In the genomic region with DNA sequence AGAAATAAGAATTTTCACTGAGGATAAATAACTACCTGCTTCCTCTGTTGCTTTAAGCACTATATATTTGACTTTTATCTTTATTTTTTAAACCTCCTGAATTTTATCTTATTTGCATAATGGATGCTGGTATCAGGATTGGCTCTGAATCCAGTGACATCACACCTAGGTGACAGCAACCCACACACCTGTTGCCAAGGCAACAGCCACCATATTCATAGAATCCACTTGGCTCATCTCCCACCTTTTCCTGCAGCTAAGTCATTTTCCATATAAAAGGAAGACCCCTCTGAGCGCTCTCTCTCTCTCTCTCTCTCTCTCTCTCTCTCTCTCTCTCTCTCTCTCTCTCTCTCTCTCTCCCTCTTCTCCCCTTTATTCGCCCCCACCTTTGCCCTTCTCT, we compare ENCODE assay signal across 23 mouse cellular contexts. TPM values are rescaled to one million over a fixed set of nuclear protein-coding genes. Genes with fewer than 3 reads are reported as not detected.
A peak's percentile ranks its signal among the peaks of the same experiment; 100 is the strongest.
DNase-seq lines count a peak whose midpoint lies in the region; ATAC-seq and TF ChIP-seq lines count a peak whose summit lies in the region.
"Had no signal": no experiment of that assay in that cellular context is flagged by ENCODE, and none has a peak within 500 bp of the region (broad histone marks: within the 10 kb centered on the region; RNA-seq: fewer than 3 reads in every experiment).

No protein-coding gene starts in this region.

- no peak overlapping the region for H3K4me3 ChIP-seq in forebrain, postnatal 0 days (ENCODE audit: low read depth, low read length)
- no peak overlapping the region for H3K4me3 ChIP-seq in forebrain, embryonic 12.5 days (replicated peaks)
- H3K4me3 ChIP-seq: embryonic facial prominence, embryonic 12.5 days; heart, adult 2 months; heart, embryonic 15.5 days had no signal

- 60% methylated on average over 2 of the region's 2 CpGs for WGBS in forebrain, postnatal 0 days
- WGBS in forebrain, embryonic 12.5 days: 87% methylated on average over 2 of the region's 2 CpGs

- H3K27ac ChIP-seq in forebrain, postnatal 0 days (ENCODE audit: low read depth, low read length): no peak overlapping the region
- no peak overlapping the region for H3K27ac ChIP-seq in forebrain, embryonic 12.5 days
- H3K27ac ChIP-seq: embryonic facial prominence, embryonic 12.5 days; heart, adult 2 months; heart, embryonic 15.5 days; hindbrain, embryonic 14.5 days had no signal

- H3K27me3 ChIP-seq in forebrain, postnatal 0 days (ENCODE audit: insufficient read depth, low read length): no peaks in the 10 kb centered on the region
- no peaks in the 10 kb centered on the region for H3K27me3 ChIP-seq in forebrain, embryonic 12.5 days
- H3K27me3 ChIP-seq: embryonic facial prominence, embryonic 12.5 days; heart, embryonic 15.5 days had no signal

- intact Hi-C loops in left cerebral cortex, postnatal 10 days (cut with DNase I): no loop called here
- intact Hi-C loops in left cerebral cortex, postnatal 14 days (cut with DNase I): loop anchor here (5.0 kb wide), 1 partner anchor 70 kb away; the partner anchor contains the start of genes Asb5 and Spcs3

- H3K9ac ChIP-seq in forebrain, postnatal 0 days: no peak overlapping the region
- no peak overlapping the region for H3K9ac ChIP-seq in forebrain, embryonic 12.5 days
- H3K9ac ChIP-seq: embryonic facial prominence, embryonic 12.5 days; heart, embryonic 15.5 days; hindbrain, embryonic 14.5 days had no signal

- no peak for TF ChIP-seq CTCF in forebrain, postnatal 0 days (IDR thresholded peaks at IDR 0.05; ENCODE audit: low read depth)

- DNase-seq in forebrain, postnatal 0 days: peak; percentile 47
- peak; percentile 34 to 40 for DNase-seq in left cerebral cortex, postnatal 10 days (ENCODE audit: extremely low spot score in 1 of 2, low spot score in 2 of 2)
- DNase-seq in left cerebral cortex, adult 18-20 months (ENCODE audit: low spot score in 2 of 2): no peak
- DNase-seq in right cerebral cortex, postnatal 25 days: peak; percentile 20
- DNase-seq in right cerebral cortex, adult 18-20 months: no peak
- DNase-seq in left cerebral cortex, postnatal 14 days (ENCODE audit: low spot score in 2 of 2): peak; percentile 54 to 90
- DNase-seq in gastrocnemius, postnatal 4 days (ENCODE audit: low spot score in 2 of 2): no peak
- DNase-seq: adrenal gland, postnatal 10 days; cerebellum, adult 2 months; cerebellum, postnatal 10 days; gastrocnemius, postnatal 10 days; heart, adult 2 months; heart, postnatal 14 days had no signal

- no peaks in the 10 kb centered on the region for H3K36me3 ChIP-seq in forebrain, postnatal 0 days (ENCODE audit: insufficient read depth)
- H3K36me3 ChIP-seq in forebrain, embryonic 12.5 days (replicated peaks): no peaks in the 10 kb centered on the region
- H3K36me3 ChIP-seq: embryonic facial prominence, embryonic 12.5 days; heart, embryonic 15.5 days had no signal

- H3K4me2 ChIP-seq in forebrain, postnatal 0 days (ENCODE audit: low read depth): no peak overlapping the region
- H3K4me2 ChIP-seq in forebrain, embryonic 12.5 days: no peak overlapping the region
- H3K4me2 ChIP-seq: embryonic facial prominence, embryonic 12.5 days; heart, embryonic 11.5 days; heart, embryonic 15.5 days; hindbrain, embryonic 14.5 days had no signal

- no peak; the same call in 1 of the 2 replicates for ATAC-seq in forebrain, postnatal 0 days
- no peak for ATAC-seq in forebrain, embryonic 12.5 days (ENCODE audit: low FRiP score)

- peaks cover 13% of the 10 kb centered on the region for H3K4me1 ChIP-seq in forebrain, postnatal 0 days (ENCODE audit: insufficient read depth)
- peaks cover 14% of the 10 kb centered on the region for H3K4me1 ChIP-seq in forebrain, embryonic 12.5 days
- H3K4me1 ChIP-seq: embryonic facial prominence, embryonic 12.5 days had no signal

- H3K9me3 ChIP-seq in forebrain, postnatal 0 days (ENCODE audit: low read length): no peaks in the 10 kb centered on the region
- H3K9me3 ChIP-seq in forebrain, embryonic 12.5 days: no peaks in the 10 kb centered on the region
- H3K9me3 ChIP-seq: embryonic facial prominence, embryonic 12.5 days; heart, embryonic 15.5 days had no signal

RNA-seq across cellular contexts. Expression of gene Spata4, which starts 3.6 kb away (rescaled TPM):
- 0.77 TPM in 1 of 2 replicates, not detected in the other for total RNA-seq in forebrain, postnatal 0 days (2014; rRNA removed)
- 0.23 and 0.48 TPM in 2 replicates for polyA plus RNA-seq in forebrain, postnatal 0 days (2015; fragmentation: Nextera tagmentation; extraction: Ambion mirVana)
- polyA plus RNA-seq in forebrain, embryonic 12.5 days (2016; fragmentation: Nextera tagmentation; extraction: Ambion mirVana): 0.31 TPM in 1 of 2 replicates, not detected in the other
- under 1 TPM in 1 of 2 experiments, not detected in 1; 0.43 TPM for total RNA-seq in left cerebral cortex, postnatal 10 days (2021)
- total RNA-seq in left cerebral cortex, adult 18-20 months (2021): not detected
- under 1 TPM in 1 of 2 experiments, not detected in 1; 0.63 TPM for total RNA-seq in left cerebral cortex, postnatal 14 days (2021)
- not detected for total RNA-seq in gastrocnemius, postnatal 4 days (2021)
- total RNA-seq: adrenal gland, postnatal 10 days; common myeloid progenitor, adult 5-6 weeks; gastrocnemius, postnatal 10 days; heart, adult 2 months; heart, postnatal 14 days; hematopoietic stem cell, adult 5-6 weeks; MEL had no signal
- polyA plus RNA-seq: C2C12; cerebellum, adult 2 months; embryonic facial prominence, embryonic 12.5 days; forebrain, embryonic 11.5 days; heart, embryonic 11.5 days had no signal

Comparison
In these comparisons a context has a peak if more than half of its experiments do, and no peak if none do; other contexts are left out.
1. DNase-seq: peak in forebrain, postnatal 0 days (single experiment), left cerebral cortex, postnatal 10 days (2 of 2), right cerebral cortex, postnatal 25 days (single experiment) and left cerebral cortex, postnatal 14 days (2 of 2); none in left cerebral cortex, adult 18-20 months (0 of 2), right cerebral cortex, adult 18-20 months (single experiment) and gastrocnemius, postnatal 4 days (0 of 2).